Mouse (Mus musculus): ENCODE data around the gene Ap1g2.

The Ap1g2 gene

GRCm38 (mm10) chr14:55086009-55086514 is 20.3 kb downstream of the Ap1g2 start:
- no peak for DNase-seq (ENCODE audit: low spot score)

- no peak for DNase-seq (ENCODE audit: low spot score)
Observed at GRCm38 (mm10) chr14:55085324-55086008, 20.9 kb downstream of the Ap1g2 start.

- no peak for DNase-seq (ENCODE audit: low spot score)
Observed at GRCm38 (mm10) chr14:55083481-55083880, 22.9 kb downstream of the Ap1g2 start.

GRCm38 (mm10) chr14:55081105-55081504 is 25.3 kb downstream of the Ap1g2 start:
- no peak for DNase-seq (ENCODE audit: low spot score)

- peak; percentile 61 for DNase-seq (ENCODE audit: low spot score)
Observed at GRCm38 (mm10) chr14:55079214-55079970, 27.0 kb downstream of the Ap1g2 start.

- no peak for DNase-seq (ENCODE audit: low spot score)
Observed at GRCm38 (mm10) chr14:55078366-55078989, 27.9 kb downstream of the Ap1g2 start.

- no peak for DNase-seq (ENCODE audit: low spot score)
Observed at GRCm38 (mm10) chr14:55077481-55078365, 28.7 kb downstream of the Ap1g2 start.

- DNase-seq (ENCODE audit: low spot score) = no peak
Observed at GRCm38 (mm10) chr14:55076956-55077355, 29.4 kb downstream of the Ap1g2 start.

GRCm38 (mm10) chr14:55076224-55076623 is 30.2 kb downstream of the Ap1g2 start:
- DNase-seq (ENCODE audit: low spot score) = no peak

- DNase-seq (ENCODE audit: low spot score) = no peak
Observed at GRCm38 (mm10) chr14:55074416-55074815, 32.0 kb downstream of the Ap1g2 start.

- DNase-seq (ENCODE audit: low spot score) = no peak
Observed at GRCm38 (mm10) chr14:55071756-55072155, 34.6 kb downstream of the Ap1g2 start.

GRCm38 (mm10) chr14:55066042-55066441 is 40.4 kb downstream of the Ap1g2 start:
- no peak for DNase-seq (ENCODE audit: low spot score)

- no peak for DNase-seq (ENCODE audit: low spot score)
Observed at GRCm38 (mm10) chr14:55065391-55065790, 41.0 kb downstream of the Ap1g2 start.

GRCm38 (mm10) chr14:55064481-55065370 is 41.7 kb downstream of the Ap1g2 start:
- DNase-seq (ENCODE audit: low spot score) = no peak

GRCm38 (mm10) chr14:55063581-55064381 is 42.6 kb downstream of the Ap1g2 start:
- no peak for DNase-seq (ENCODE audit: low spot score)

GRCm38 (mm10) chr14:55063117-55063516 is 43.3 kb downstream of the Ap1g2 start:
- no peak for DNase-seq (ENCODE audit: low spot score)

- no peak for DNase-seq (ENCODE audit: low spot score)
Observed at GRCm38 (mm10) chr14:55062626-55063025, 43.8 kb downstream of the Ap1g2 start.

- no peak for DNase-seq (ENCODE audit: low spot score)
Observed at GRCm38 (mm10) chr14:55061845-55062244, 44.5 kb downstream of the Ap1g2 start.

- DNase-seq (ENCODE audit: low spot score) = no peak
Observed at GRCm38 (mm10) chr14:55059931-55060330, 46.5 kb downstream of the Ap1g2 start.

GRCm38 (mm10) chr14:55059009-55059408 is 47.4 kb downstream of the Ap1g2 start:
- no peak for DNase-seq (ENCODE audit: low spot score)

Data from lung, postnatal 25 days (tissue).